Mouse (Mus musculus) thymus, adult 2 months (tissue): ENCODE data around the gene Tas1r3.
A peak's percentile ranks its signal among the peaks of the same experiment; 100 is the strongest.

Source experiments
- CTCF ChIP-seq: fragments of 200-500 bp; IDR thresholded peaks from 2 replicates; pipeline ENCODE4 v1.5.1; 2012; ENCODE audit warnings: mild to moderate bottlenecking, control low read depth, low read length, moderate library complexity, borderline replicate concordance; ENCODE audit not compliant: control insufficient read depth, poor library complexity, insufficient read depth; ENCODE audit errors: extremely low read depth
- POLR2A ChIP-seq: fragments of 200-500 bp; IDR thresholded peaks from 2 replicates; pipeline ENCODE4 v1.6.1; 2012; ENCODE audit warnings: mild to moderate bottlenecking, low read length, control low read depth, moderate library complexity; ENCODE audit not compliant: control insufficient read depth, poor library complexity, insufficient read depth; ENCODE audit errors: extremely low read depth

DNA sequence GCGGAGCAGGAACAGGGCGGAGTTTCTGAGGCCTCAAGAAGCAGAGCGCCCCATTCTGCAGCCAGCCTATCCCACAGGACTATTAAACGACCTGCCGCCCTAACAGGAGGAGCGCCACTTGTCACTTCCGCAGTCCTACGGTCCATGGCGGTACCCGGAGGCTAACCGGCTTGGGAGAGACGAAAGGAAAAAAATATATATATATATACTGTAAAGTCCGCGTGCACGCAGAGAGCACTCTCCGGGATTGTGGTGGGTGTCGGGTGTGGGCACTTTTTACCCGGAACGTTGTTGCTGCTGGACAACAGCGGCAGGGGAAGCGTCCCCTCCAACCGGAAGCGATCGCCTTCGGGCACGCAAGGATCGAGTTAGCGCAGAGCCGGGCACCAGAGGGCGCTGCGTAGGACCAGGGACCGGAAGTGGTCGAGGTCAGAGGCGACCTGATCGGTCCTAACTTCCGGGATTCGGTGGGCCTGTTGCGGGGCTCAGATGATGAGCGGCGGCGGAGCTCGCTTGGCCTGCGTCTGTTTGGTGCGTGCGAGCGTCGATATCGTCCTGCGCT is 31.9 kb downstream of the Tas1r3 start, which contains the start of gene Aurkaip1:
- TF ChIP-seq CTCF (peak; percentile 92), POLR2A (peak; percentile 71; the same call in 1 of the 2 replicates)
